Mouse (Mus musculus) MEL (cell line): Measurements from ENCODE around the gene Napepld. TPM values are rescaled to one million over a fixed set of nuclear protein-coding genes. Genes with fewer than 3 reads are reported as not detected.
A peak's percentile ranks its signal among the peaks of the same experiment; 100 is the strongest.

Experiments
- DNase-seq: peaks from one replicate; pipeline ENCODE4 v3.0.0; 2011; ENCODE audit warnings: low read depth, low spot score
- H3K27ac ChIP-seq: 2 replicates; pipeline ENCODE4 v1.5.1; 2012; ENCODE audit warnings: low read depth, mild to moderate bottlenecking, control low read depth, low read length, moderate library complexity; ENCODE audit not compliant: control insufficient read depth
- H3K27me3 ChIP-seq, 2 experiments: fragments of 150-350 bp in 1 of 2; sonication (generic) in 1 of 2; 2 replicates each; pipeline ENCODE4 v1.6.1; 2012; ENCODE audit warnings: low read length in 2 of 2, mild to moderate bottlenecking in 2 of 2, improper control_type of control experiment in 1 of 2, moderate library complexity in 1 of 2; ENCODE audit not compliant: insufficient read depth in 2 of 2, control insufficient read depth in 1 of 2
- H3K36me3 ChIP-seq, 2 experiments: 2 replicates each; pipeline ENCODE4 v1.6.1; 2012 to 2014; ENCODE audit warnings: low read length in 2 of 2, improper control_type of control experiment in 1 of 2, inconsistent platforms in 1 of 2, mild to moderate bottlenecking in 1 of 2; ENCODE audit not compliant: insufficient read depth in 2 of 2, control insufficient read depth in 1 of 2
- H3K4me1 ChIP-seq, 2 experiments: fragments of 150-350 bp in 1 of 2; sonication (generic) in 1 of 2; 2 replicates each; pipeline ENCODE4 v1.6.1; 2012; ENCODE audit warnings: low read length in 2 of 2, improper control_type of control experiment in 1 of 2, mild to moderate bottlenecking in 1 of 2; ENCODE audit not compliant: insufficient read depth in 2 of 2, control insufficient read depth in 1 of 2
- H3K4me3 ChIP-seq, 2 experiments: fragments of 150-350 bp in 1 of 2; sonication (generic) in 1 of 2; 2 replicates each; pipeline ENCODE4 v1.5.1; 2012; ENCODE audit warnings: low read depth in 2 of 2, low read length in 2 of 2, mild to moderate bottlenecking in 2 of 2, moderate library complexity in 2 of 2, control low read depth in 1 of 2, improper control_type of control experiment in 1 of 2; ENCODE audit not compliant: control insufficient read depth in 1 of 2, insufficient read depth in 1 of 2
- H3K79me2 ChIP-seq: 2 replicates; pipeline ENCODE4 v1.6.1; 2012; ENCODE audit warnings: mild to moderate bottlenecking, low read length, moderate library complexity; ENCODE audit not compliant: control insufficient read depth, poor library complexity, insufficient read depth
- H3K9ac ChIP-seq: 2 replicates; pipeline ENCODE4 v1.6.1; 2012; ENCODE audit warnings: low read depth, mild to moderate bottlenecking, control low read depth, low read length, moderate library complexity; ENCODE audit not compliant: control insufficient read depth, poor library complexity, severe bottlenecking
- H3K9me3 ChIP-seq: fragments of 150-350 bp; sonication (generic); replicated peaks from 2 replicates; pipeline ENCODE4 v1.6.1; 2012; ENCODE audit warnings: mild to moderate bottlenecking, low read length, improper control_type of control experiment, moderate library complexity; ENCODE audit not compliant: insufficient read depth
- BHLHE40 ChIP-seq: IDR thresholded peaks from 2 replicates; pipeline ENCODE4 v1.6.1; 2012; ENCODE audit warnings: low read depth, mild to moderate bottlenecking, inconsistent platforms, low read length, improper control_type of control experiment, borderline replicate concordance
- CTCF ChIP-seq, 3 experiments: IDR thresholded peaks in 2 of 3; conservative IDR thresholded peaks in 1 of 3; 2 replicates each; pipeline ENCODE4 v1.5.1; 2011 to 2012; ENCODE audit warnings: low read length in 3 of 3, low read depth in 2 of 3, mild to moderate bottlenecking in 2 of 3, improper control_type of control experiment in 1 of 3, inconsistent platforms in 1 of 3, mixed read lengths in 1 of 3, moderate library complexity in 1 of 3; ENCODE audit not compliant: control insufficient read depth in 1 of 3, insufficient read depth in 1 of 3, poor library complexity in 1 of 3, severe bottlenecking in 1 of 3
- ELF1 ChIP-seq: IDR thresholded peaks from 2 replicates; pipeline ENCODE4 v1.6.1; 2014; ENCODE audit warnings: low read depth, mild to moderate bottlenecking, inconsistent platforms, low read length, improper control_type of control experiment, moderate library complexity
- EP300 ChIP-seq, 2 experiments: IDR thresholded peaks; 2 replicates each; pipeline ENCODE4 v1.6.1; 2011; ENCODE audit warnings: improper control_type of control experiment in 2 of 2, low read length in 2 of 2, low read depth in 1 of 2, mild to moderate bottlenecking in 1 of 2
- ETS1 ChIP-seq: IDR thresholded peaks from 2 replicates; pipeline ENCODE4 v1.6.1; 2012; ENCODE audit warnings: low read depth, mild to moderate bottlenecking, inconsistent platforms, low read length, improper control_type of control experiment, moderate library complexity
- HCFC1 ChIP-seq: IDR thresholded peaks from 2 replicates; pipeline ENCODE4 v1.6.1; 2012; ENCODE audit warnings: low read depth, mild to moderate bottlenecking, inconsistent platforms, low read length, improper control_type of control experiment, moderate library complexity
- KAT2A ChIP-seq: conservative IDR thresholded peaks from 2 replicates; pipeline ENCODE4 v1.6.1; 2012; ENCODE audit warnings: low read depth, low read length, improper control_type of control experiment, inconsistent platforms
- MAFK ChIP-seq: IDR thresholded peaks from 2 replicates; pipeline ENCODE4 v1.6.1; 2011; ENCODE audit warnings: low read depth, mild to moderate bottlenecking, low read length, improper control_type of control experiment, borderline replicate concordance
- MAX ChIP-seq: IDR thresholded peaks from 2 replicates; pipeline ENCODE4 v1.6.1; 2011; ENCODE audit warnings: low read length, improper control_type of control experiment
- MEF2A ChIP-seq: IDR thresholded peaks from 2 replicates; pipeline ENCODE4 v1.6.1; 2014; ENCODE audit warnings: low read depth, mild to moderate bottlenecking, inconsistent platforms, low read length, improper control_type of control experiment; ENCODE audit not compliant: poor library complexity, insufficient replicate concordance, severe bottlenecking; ENCODE audit errors: extremely low read depth
- MYC ChIP-seq: IDR thresholded peaks from 2 replicates; pipeline ENCODE4 v1.6.1; 2011; ENCODE audit warnings: low read depth, mild to moderate bottlenecking, low read length, improper control_type of control experiment, moderate library complexity
- POLR2A ChIP-seq, 2 experiments: IDR thresholded peaks; 2 replicates each; pipeline ENCODE4 v1.6.1; 2011 to 2012; ENCODE audit warnings: low read length in 2 of 2, mild to moderate bottlenecking in 2 of 2, control low read depth in 1 of 2, improper control_type of control experiment in 1 of 2, low read depth in 1 of 2, moderate library complexity in 1 of 2; ENCODE audit not compliant: control insufficient read depth in 1 of 2, insufficient read depth in 1 of 2, poor library complexity in 1 of 2
- RAD21 ChIP-seq: IDR thresholded peaks from 2 replicates; pipeline ENCODE4 v1.6.1; 2011; ENCODE audit warnings: mild to moderate bottlenecking, low read depth, low read length, improper control_type of control experiment
- TBP ChIP-seq: IDR thresholded peaks from 2 replicates; pipeline ENCODE4 v1.8.0; 2011; ENCODE audit warnings: low read depth, low read length, improper control_type of control experiment
- TCF12 ChIP-seq: IDR thresholded peaks from 2 replicates; pipeline ENCODE4 v1.6.1; 2014; ENCODE audit warnings: low read depth, mild to moderate bottlenecking, inconsistent platforms, low read length, improper control_type of control experiment, moderate library complexity
- USF1 ChIP-seq: IDR thresholded peaks from 2 replicates; pipeline ENCODE4 v1.6.1; 2014; ENCODE audit warnings: low read depth, mild to moderate bottlenecking, inconsistent platforms, low read length, improper control_type of control experiment, moderate library complexity
- ZKSCAN1 ChIP-seq: IDR thresholded peaks from 2 replicates; pipeline ENCODE4 v1.6.1; 2012; ENCODE audit warnings: low read depth, mild to moderate bottlenecking, inconsistent platforms, low read length, improper control_type of control experiment, moderate library complexity
- ZNF384 ChIP-seq: IDR thresholded peaks from 2 replicates; pipeline ENCODE4 v1.6.1; 2012; ENCODE audit warnings: low read depth, mild to moderate bottlenecking, inconsistent platforms, low read length, improper control_type of control experiment
- polyA plus RNA-seq, 2 experiments: library from polyadenylated mRNA; stranded (reverse) in 1 of 2; unstranded in 1 of 2; fragments of >175 nt in 1 of 2; fragments of >200 nt in 1 of 2; gene quantifications; 2 replicates each; pipeline versions ENCODE4 v1.2.1 to v1.2.4; 2012; ENCODE audit warnings: low replicate concordance in 2 of 2, low read depth in 1 of 2; ENCODE audit not compliant: insufficient read length in 2 of 2, insufficient read depth in 1 of 2, missing spikeins in 1 of 2
- total RNA-seq: library from RNA; depleted of rRNA; stranded (reverse); fragments of 300-350 nt; gene quantifications from 2 replicates; pipeline ENCODE4 v1.2.3, GENCODE M21; 2012

Gene Napepld
- total and polyA plus RNA-seq, 3 experiments, result 1.5 to 3.0 TPM; not detected in 1

GRCm38 (mm10) chr5:21645439-21646132 is 55.6 kb downstream of the Napepld start, which contains the start of the genes Fbxl13 and Armc10 (continued):
- peak; percentile 25 for TF ChIP-seq MAX
- TF ChIP-seq ELF1, result peak; percentile 79
- TF ChIP-seq TBP, result no peak
- no peak for TF ChIP-seq BHLHE40
- peak; percentile 79 to 85; a peak in 3 of 4 replicates for TF ChIP-seq POLR2A (IDR thresholded peaks at IDR 0.05; ENCODE audit: control insufficient read depth in 1 of 2, insufficient read depth in 1 of 2, low read depth in 1 of 2, low read length in 2 of 2, poor library complexity in 1 of 2)
- no peak for TF ChIP-seq EP300 (IDR thresholded peaks at IDR 0.05; ENCODE audit: low read depth in 1 of 2, low read length in 2 of 2)
- no peak for TF ChIP-seq ZKSCAN1
- no peak for TF ChIP-seq ZNF384
- peak; percentile 72 for TF ChIP-seq HCFC1
- TF ChIP-seq ETS1, result 0 out of 2 replicates have a peak, but pooled peaks have one; percentile 22
- peak; percentile 61; the same call in 1 of the 2 replicates for TF ChIP-seq MYC
- TF ChIP-seq MEF2A, result no peak
- no peak for TF ChIP-seq MAFK
- TF ChIP-seq KAT2A, result no peak; the same call in 1 of the 2 replicates
- TF ChIP-seq USF1, result no peak
- peak; percentile 39; the same call in 1 of the 2 replicates for TF ChIP-seq TCF12

- Histone ChIP-seq H3K79me2 (peaks cover 5% of the 10 kb centered on the region; the same call in 1 of the 2 replicates), H3K27me3 (peaks cover 5 to 12% of the 10 kb centered on the region in 2 experiments), H3K4me3 (0 out of 4 replicates have a peak overlapping the region, but pooled peaks of 1 of the 2 experiments have one; percentile 6), H3K9ac (no peak overlapping the region), H3K27ac (no peak overlapping the region), H3K9me3 (no peaks in the 10 kb centered on the region), H3K4me1 (peaks cover 3 to 13% of the 10 kb centered on the region in 2 experiments; a peak in 3 of 4 replicates), H3K36me3 (peaks cover 7 to 9% of the 10 kb centered on the region in 2 experiments)
- DNase-seq, result no peak
- TF ChIP-seq CTCF (IDR thresholded peaks at IDR 0.05 in 2 of 3, conservative IDR thresholded peaks at IDR 0.05 in 1 of 3; ENCODE audit: control insufficient read depth in 1 of 3, insufficient read depth in 1 of 3, low read depth in 2 of 3, low read length in 3 of 3, poor library complexity in 1 of 3, severe bottlenecking in 1 of 3), result peak in 2 of 3 experiments; percentile 9 to 15; a peak in 1 of 6 replicates
- no peak for TF ChIP-seq ZNF384
- TF ChIP-seq RAD21, result peak; percentile 15
- no peak for TF ChIP-seq TBP
- no peak for TF ChIP-seq MAFK
- TF ChIP-seq KAT2A, result no peak
Measured at GRCm38 (mm10) chr5:21644891-21645438, 56.2 kb downstream of the Napepld start.
